Mouse (Mus musculus) left cerebral cortex, adult 8-10 months (tissue): Measurements from ENCODE around the gene Cblb. TPM values are rescaled to one million over a fixed set of nuclear protein-coding genes. Genes with fewer than 3 reads are reported as not detected.

ENCODE experiments used
- DNase-seq, 2 experiments: peaks; one replicate each; pipeline ENCODE4 v3.0.0; 2022; ENCODE audit warnings: low spot score in 2 of 2
- total RNA-seq, 4 experiments: library from RNA; stranded (reverse); gene quantifications; 2 replicates each; pipeline ENCODE4 v1.2.4; 2022

Cblb gene
- total RNA-seq, 4 experiments from 2014 or later, result 17.9 to 19.4 (median 19.1) TPM

- DNase-seq, result no peak
Observed at GRCm38 (mm10) chr16:52071290-52071689, 40.3 kb downstream of the Cblb start.

- DNase-seq, result no peak
Observed at GRCm38 (mm10) chr16:52071766-52072209, 40.8 kb downstream of the Cblb start.

GRCm38 (mm10) chr16:52076652-52077051 lies 45.6 kb downstream of the Cblb start:
- DNase-seq, result no peak

GRCm38 (mm10) chr16:52077901-52078300 lies 46.9 kb downstream of the Cblb start:
- no peak for DNase-seq

GRCm38 (mm10) chr16:52078758-52079474 lies 47.9 kb downstream of the Cblb start:
- DNase-seq, result no peak

- no peak for DNase-seq
Observed at GRCm38 (mm10) chr16:52079475-52079823, 48.4 kb downstream of the Cblb start.

GRCm38 (mm10) chr16:52080619-52081395 lies 49.8 kb downstream of the Cblb start:
- DNase-seq, result no peak

- no peak for DNase-seq
Observed at GRCm38 (mm10) chr16:52081756-52082155, 50.7 kb downstream of the Cblb start.

- DNase-seq, result no peak
Observed at GRCm38 (mm10) chr16:52086793-52087450, 55.9 kb downstream of the Cblb start.

GRCm38 (mm10) chr16:52089354-52089753 lies 58.3 kb downstream of the Cblb start:
- no peak for DNase-seq

- no peak for DNase-seq
Observed at GRCm38 (mm10) chr16:52090899-52091298, 59.9 kb downstream of the Cblb start.

- no peak for DNase-seq
Observed at GRCm38 (mm10) chr16:52093325-52094253, 62.6 kb downstream of the Cblb start.

- no peak for DNase-seq
Observed at GRCm38 (mm10) chr16:52094735-52095459, 63.9 kb downstream of the Cblb start.

GRCm38 (mm10) chr16:52095643-52096042 lies 64.6 kb downstream of the Cblb start:
- no peak for DNase-seq

GRCm38 (mm10) chr16:52100466-52100865 lies 69.4 kb downstream of the Cblb start:
- no peak for DNase-seq

GRCm38 (mm10) chr16:52104608-52105007 lies 73.6 kb downstream of the Cblb start:
- no peak for DNase-seq

- DNase-seq, result no peak
Observed at GRCm38 (mm10) chr16:52107836-52108235, 76.8 kb downstream of the Cblb start.

- DNase-seq, result no peak
Observed at GRCm38 (mm10) chr16:52114473-52114872, 83.4 kb downstream of the Cblb start.

GRCm38 (mm10) chr16:52119003-52119402 lies 88.0 kb downstream of the Cblb start:
- no peak for DNase-seq

GRCm38 (mm10) chr16:52124974-52125373 lies 93.9 kb downstream of the Cblb start:
- DNase-seq, result no peak
